Mouse (Mus musculus): Measurements from ENCODE around the gene Aipl1.

DNA sequence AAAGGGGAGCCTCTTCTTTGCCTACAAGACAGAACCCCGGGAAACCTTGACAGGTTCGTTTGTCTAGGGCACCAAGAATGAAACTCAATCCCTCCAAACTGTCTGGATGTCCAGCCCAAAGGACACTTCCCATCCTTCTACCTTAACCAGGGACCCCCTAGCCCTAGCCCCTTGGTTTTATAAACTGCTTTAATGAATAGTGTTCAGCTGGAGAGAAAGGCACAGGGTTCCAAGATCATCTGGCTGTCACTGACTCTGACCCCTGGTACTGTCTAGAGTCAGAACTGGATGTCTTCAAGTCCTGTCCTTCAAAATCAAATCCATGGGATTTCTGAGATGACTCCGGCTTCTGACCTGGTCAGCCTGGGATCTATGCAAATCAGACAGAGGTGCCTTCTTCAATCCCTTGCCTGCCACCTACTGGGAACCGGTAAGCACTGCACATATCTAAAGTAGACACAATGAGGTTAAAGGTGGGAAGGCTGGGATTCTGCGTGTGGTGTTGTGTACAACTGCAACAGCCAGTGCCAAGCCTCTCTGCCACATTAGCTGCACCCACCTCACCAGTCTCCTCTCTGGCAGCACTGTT is 13.0 kb downstream of the Aipl1 start:
- TF ChIP-seq CTCF (IDR thresholded peaks at IDR 0.05; ENCODE audit: control insufficient read depth, insufficient read depth, low read length) (peak; percentile 53), POLR2A (IDR thresholded peaks at IDR 0.05; ENCODE audit: borderline replicate concordance, control insufficient read depth, low read depth, low read length) (no peak)

Measured in bone marrow, adult 2 months (tissue).